Mouse (Mus musculus) adrenal gland, postnatal 25 days (tissue): Measurements from ENCODE around the gene Fam189b. TPM values are rescaled to one million over a fixed set of nuclear protein-coding genes. Genes with fewer than 3 reads are reported as not detected.
"Not testable (repeated sequence)": the region's sequence is repeated elsewhere in the genome, so short reads cannot be mapped to it uniquely, and the experiment has no call there.

ENCODE experiments used
- DNase-seq: peaks from one replicate; pipeline ENCODE4 v3.0.0; 2021; ENCODE audit warnings: mixed read lengths
- total RNA-seq: library from RNA; stranded (reverse); gene quantifications from 2 replicates; pipeline ENCODE4 v1.2.3, GENCODE M21; 2021

Fam189b gene
- total RNA-seq, 1 experiment from 2014 or later = 23.7 TPM

DNA sequence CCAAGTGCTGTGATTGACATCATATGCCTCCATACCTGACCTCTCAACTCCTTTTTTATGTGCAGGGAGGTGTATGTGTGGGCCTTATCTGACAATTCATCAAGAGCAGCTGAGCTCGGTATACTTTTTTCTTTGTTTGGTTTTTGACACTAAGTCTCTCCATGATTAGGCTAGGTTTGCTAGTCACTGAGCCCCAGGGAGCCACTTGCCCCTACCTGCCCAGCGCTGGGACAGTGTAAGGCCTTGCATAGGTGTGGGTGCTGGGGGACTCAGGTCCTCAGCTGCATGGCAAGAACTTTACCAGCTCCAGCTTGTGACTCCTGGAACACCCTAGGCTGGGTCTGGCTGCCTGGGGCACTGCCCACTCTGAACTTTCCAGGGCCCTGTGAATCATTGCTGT, 23.8 kb downstream of the Fam189b start:
- no peak for DNase-seq

GRCm38 (mm10) chr3:89208075-89208657, 25.2 kb downstream of the Fam189b start:
- no peak for DNase-seq

- DNase-seq = no peak
Observed at GRCm38 (mm10) chr3:89208736-89209135, 25.8 kb downstream of the Fam189b start.

GRCm38 (mm10) chr3:89209731-89210130, 26.8 kb downstream of the Fam189b start:
- no peak for DNase-seq

GRCm38 (mm10) chr3:89210162-89210561, 27.2 kb downstream of the Fam189b start:
- no peak for DNase-seq

DNA sequence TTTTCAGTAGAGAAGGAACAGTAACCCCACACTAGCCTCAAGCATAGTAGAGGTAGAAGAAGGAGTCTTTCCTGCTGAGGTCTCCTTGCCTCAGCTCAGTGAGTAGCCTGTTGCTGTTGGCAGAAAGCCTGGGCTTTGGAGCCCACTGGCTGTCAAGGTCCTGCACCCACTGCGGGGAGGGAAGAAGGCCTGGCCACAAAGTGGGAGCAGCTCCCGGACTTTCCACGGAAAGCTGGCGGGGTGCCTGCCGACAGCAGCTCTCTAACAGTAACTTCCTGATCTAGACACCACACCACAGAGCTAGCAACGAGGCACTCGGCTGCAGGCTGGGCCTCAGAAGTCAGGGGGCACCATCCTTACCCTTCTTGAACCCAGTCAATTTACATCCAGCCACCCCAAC, 27.8 kb downstream of the Fam189b start:
- DNase-seq = peak; percentile 41

DNA sequence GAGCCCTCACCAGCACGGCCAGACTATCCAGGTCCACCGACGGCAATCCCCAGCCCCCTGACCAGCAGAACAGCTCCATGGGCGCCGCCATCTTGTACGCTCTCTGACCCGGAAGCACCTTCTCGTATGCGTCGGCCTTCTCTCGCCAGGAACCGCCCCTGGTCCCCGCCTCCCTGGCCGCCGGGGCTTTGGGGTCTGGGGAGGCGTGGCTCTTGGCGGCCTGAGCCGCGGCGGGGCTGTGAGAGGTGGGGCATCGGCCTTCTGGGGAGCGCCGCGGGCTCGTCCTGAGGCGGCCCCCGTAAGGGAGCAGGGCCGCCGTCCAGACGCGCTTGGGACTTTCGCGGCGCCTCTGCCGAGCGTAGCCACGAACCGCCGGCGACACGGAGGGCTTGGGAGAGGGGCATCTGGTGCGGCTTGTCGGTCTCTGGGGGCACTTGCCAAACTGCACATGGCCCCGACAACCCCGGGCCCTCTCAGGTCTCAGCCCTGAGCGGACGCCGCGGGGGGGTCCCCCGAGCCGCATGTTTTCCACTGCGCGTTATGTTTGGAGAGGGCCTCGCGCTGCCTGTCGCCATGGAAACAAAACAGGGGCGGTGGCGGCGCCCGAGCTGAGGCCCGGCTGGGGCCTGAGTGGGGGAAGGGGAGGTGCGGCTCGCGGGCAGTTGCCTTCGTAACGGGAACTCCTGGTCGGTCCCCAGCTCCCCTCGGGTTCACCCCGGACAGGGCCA, 31.0 kb downstream of the Fam189b start:
- DNase-seq = peak; percentile 93

DNA sequence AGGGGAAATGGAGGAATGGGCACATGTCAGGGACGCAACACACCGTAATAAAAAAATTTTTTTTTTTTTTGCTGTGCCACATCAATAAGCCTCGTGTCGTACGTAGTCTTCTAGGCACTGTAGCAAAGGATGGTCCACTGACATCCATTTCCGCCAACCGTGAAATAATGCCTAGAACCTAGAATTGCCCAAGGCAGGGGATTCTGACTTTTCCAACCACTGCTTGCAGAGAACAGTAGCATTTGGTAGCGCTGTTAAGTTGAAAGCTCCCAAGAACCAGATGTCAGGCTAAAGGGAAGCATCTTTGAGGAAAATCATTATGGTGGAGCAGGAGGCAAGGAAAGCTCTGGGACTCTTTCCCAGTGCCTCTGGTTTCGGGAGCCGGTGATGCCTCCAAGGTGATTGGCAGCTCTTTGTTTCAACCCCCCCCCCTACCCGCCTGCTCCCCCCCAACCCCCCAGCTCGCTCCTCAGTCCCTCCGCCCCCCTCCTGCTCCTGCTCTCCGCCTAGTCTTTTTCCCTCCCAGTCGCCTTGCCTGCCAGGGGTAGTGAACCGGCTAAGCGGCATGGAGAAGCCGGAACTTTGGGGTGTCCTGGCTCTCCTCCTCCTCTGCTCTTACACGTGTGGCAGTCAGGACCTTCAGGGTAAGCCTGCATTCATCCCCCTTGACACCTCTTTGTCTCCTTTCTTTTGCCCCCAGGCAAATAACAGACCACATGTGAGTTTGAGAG, 31.9 kb downstream of the Fam189b start, which contains the start of gene Thbs3:
Gene Thbs3, plus strand, starts transcription at position 500 of the 731 bp plus-strand sequence.
- peak; percentile 2 for DNase-seq

- peak; percentile 78 for DNase-seq
Observed at GRCm38 (mm10) chr3:89215853-89216252, 32.9 kb downstream of the Fam189b start.

- not testable (repeated sequence) for DNase-seq
Observed at GRCm38 (mm10) chr3:89216407-89216806, 33.5 kb downstream of the Fam189b start.

DNA sequence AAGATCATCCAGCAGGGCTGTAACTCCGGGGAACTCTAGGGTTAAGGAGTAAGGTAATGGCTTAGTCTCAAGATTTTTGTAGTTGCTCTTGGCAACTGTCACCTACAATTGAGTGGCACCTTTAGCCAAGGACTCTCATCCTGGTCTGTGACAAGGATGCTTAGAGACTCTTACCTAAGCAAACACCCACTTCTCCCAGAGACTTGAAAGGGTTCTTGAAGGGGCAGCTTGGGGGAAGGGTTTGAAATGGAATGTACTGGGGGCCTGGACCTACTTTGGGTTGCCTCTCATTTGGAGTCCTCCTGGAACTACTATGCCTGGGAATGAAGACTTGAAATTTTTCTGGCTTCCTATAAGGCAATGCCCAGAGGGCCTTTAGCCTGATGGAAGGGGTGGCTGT, 35.3 kb downstream of the Fam189b start:
- no peak for DNase-seq

DNA sequence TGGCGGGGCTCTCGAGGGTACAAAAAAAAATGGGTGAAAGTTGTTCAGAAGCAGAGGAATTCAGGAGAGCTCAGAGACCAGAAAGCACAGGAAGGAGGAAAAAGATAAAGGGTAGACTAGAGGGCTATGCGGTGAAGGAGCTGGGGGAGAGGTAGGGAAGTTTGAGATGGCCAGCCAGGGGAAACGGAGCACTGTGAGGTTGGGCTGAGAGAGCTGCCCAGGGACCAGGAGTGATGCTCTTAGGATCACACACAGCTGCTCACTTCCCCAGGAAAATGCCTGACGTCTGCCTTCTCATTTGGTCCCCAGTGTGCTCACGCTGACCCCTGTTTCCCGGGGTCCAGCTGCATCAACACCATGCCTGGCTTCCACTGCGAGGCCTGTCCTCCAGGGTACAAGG, 36.6 kb downstream of the Fam189b start:
- DNase-seq = no peak

DNA sequence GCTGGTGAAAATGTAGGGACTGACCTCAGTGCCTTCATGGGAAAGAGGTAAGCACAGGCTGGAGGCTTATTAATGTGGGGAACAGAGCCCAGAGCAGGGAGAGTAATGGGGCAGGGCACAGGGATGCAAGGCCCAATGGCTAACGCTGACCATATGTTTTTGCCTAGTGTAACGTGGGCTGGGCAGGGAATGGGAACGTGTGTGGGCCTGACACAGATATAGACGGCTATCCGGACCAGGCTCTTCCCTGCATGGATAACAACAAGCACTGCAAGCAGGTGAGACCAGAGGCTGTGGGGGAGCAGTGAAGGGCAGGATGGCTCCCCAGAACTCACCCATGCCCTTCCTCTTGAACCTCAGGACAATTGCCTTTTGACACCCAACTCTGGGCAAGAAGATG, 38.2 kb downstream of the Fam189b start:
- no peak for DNase-seq

DNA sequence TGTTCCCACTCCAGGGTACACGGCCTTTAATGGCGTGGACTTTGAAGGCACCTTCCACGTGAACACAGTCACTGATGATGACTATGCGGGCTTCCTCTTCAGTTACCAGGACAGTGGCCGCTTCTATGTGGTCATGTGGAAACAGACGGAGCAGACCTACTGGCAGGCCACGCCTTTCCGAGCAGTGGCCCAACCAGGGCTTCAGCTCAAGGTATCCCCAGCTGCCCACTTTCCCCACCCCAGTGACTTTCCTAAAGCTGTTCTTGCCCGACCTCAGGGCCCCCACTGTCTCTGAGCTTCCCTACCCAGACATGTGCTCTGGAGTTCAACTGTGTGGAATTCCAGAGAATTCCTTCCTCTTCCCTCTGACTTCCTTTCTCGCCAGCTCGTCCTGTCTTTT, 41.9 kb downstream of the Fam189b start:
- DNase-seq = no peak

DNA sequence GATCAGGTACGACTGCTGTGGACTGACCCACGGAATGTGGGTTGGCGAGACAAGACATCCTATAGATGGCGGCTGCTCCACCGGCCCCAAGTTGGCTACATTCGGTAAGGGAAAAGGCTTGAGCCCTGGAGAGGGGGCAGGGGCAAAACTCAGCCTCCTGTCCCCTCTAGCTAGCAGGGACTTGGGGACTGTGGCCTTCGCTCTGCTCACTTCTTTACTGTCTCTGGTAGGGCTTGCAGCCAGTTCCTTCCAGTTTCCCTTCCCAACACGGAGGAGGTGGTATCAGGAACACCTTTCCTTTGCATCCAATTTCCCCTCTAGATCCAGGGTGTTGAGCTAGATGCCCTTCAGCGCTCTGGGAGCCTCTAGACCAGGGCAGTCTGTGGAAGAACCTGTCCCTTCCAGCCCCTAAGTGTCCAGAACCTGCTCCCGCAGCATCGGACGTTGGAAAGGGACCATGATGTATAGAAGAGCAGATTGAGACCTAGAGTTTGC, 42.4 kb downstream of the Fam189b start:
- no peak for DNase-seq

- no peak for DNase-seq
Observed at GRCm38 (mm10) chr3:89225918-89226317, 43.0 kb downstream of the Fam189b start.

GRCm38 (mm10) chr3:89226361-89226760, 43.4 kb downstream of the Fam189b start:
- no peak for DNase-seq

- no peak for DNase-seq
Observed at GRCm38 (mm10) chr3:89226900-89227299, 44.0 kb downstream of the Fam189b start, which contains the start of gene Mtx1. Gene Mtx1 (minus strand): TSS chr3:89227088.

DNA sequence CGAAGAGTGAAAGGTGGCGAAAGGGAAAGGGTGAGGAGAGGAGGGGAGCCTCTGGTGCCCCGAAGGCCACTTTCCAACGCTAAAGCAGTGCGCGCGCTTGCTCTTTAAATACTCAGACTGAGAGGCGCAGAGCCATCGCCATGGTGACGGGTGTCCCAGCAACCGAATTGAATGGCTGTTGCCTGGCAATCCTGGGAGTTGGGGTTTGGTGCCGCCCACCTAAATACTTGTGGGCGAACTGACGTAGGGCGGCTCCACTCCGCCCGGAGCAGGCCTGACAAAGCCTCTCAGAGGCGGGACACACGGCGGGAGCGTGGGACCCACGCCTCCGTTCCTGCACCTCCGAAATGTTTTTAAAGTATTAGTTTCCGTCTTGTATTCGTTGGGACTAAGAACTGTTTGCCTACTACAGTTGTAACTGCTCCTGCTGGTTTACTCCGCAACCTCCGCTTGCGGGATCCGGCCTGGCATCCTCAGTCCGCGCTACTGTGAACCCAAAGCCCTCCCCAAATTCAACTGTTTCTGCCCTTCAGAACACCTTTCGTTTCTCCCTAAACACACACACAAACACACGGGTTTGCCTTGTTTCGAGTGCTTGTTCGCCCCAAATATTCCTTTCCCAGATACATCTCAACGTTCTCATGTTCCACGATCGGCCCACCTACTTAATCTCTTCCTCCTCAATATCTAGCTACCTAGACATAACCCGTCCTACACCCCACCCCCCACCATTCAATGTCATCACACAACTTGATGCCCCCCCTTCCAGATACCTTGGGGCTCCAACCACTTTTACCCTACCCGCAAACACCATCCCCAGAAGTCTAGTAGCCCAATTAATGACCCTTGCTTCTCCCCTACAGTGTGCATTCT, 44.6 kb downstream of the Fam189b start:
- DNase-seq = peak; percentile 88

GRCm38 (mm10) chr3:89228180-89228549, 45.2 kb downstream of the Fam189b start:
- peak; percentile 89 for DNase-seq

- no peak for DNase-seq
Observed at GRCm38 (mm10) chr3:89228836-89229235, 45.9 kb downstream of the Fam189b start, which contains the start of gene Muc1. Gene Muc1 (plus strand): TSS chr3:89229057.

DNA sequence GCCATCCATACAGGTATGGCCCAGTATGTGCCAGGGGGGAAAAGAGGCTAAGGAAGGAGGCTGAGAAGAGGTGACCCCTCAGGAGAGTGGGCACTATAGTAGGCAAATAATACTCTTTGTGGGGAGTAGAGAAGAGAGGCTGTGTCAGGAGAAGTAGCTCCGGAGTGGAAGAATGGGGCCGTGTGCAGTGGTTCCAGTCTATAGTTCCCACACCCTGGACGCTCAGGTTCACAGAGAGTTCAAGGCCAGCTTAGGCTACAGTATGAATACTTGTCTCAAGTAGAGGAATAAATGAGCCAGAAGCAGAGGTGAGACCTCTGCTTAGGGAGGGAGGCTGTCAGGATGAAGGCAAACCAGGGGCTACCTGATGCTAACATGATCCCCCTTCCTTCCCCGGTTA, 46.3 kb downstream of the Fam189b start:
- DNase-seq = no peak
